Mouse (Mus musculus) embryonic fibroblast, embryonic 13.5 days (primary cell): Measurements from ENCODE around the gene Kmo.

Experiments used
- CTCF ChIP-seq: IDR thresholded peaks from 2 replicates; pipeline ENCODE4 v1.5.1; 2011; ENCODE audit warnings: mild to moderate bottlenecking, control low read depth, low read length, moderate library complexity, borderline replicate concordance; ENCODE audit not compliant: insufficient read depth
- POLR2A ChIP-seq: IDR thresholded peaks from 2 replicates; pipeline ENCODE4 v1.6.1; 2011; ENCODE audit warnings: low read depth, mild to moderate bottlenecking, control low read depth, low read length, moderate library complexity

- TF ChIP-seq CTCF: no peak
- no peak for TF ChIP-seq POLR2A
Measured at GRCm38 (mm10) chr1:175708013-175708412, 87.8 kb downstream of the Kmo start.
